Mouse (Mus musculus) right cerebral cortex, adult 2 months (tissue): ENCODE measurements at regions not wholly inside any gene's neighbourhood (a gene's known extent, or its start where the extent isn't known, plus 50 kb on each side); places are given as distances from the start of the nearest gene placed in this dataset.
"Not testable (repeated sequence)": the region's sequence is repeated elsewhere in the genome, so short reads cannot be mapped to it uniquely, and the experiment has no call there.

Experiments
- DNase-seq, 2 experiments: peaks; one replicate each; pipeline ENCODE4 v3.0.0; 2021 to 2022; ENCODE audit warnings: low spot score in 2 of 2

- no peak for DNase-seq
These were observed 149.1 kb upstream of the Rtl1 start for GRCm38 (mm10) chr12:109749256-109749655.

- peak; percentile 83 to 86 for DNase-seq
These were observed 149.6 kb upstream of the Rtl1 start for GRCm38 (mm10) chr12:109749711-109750243.

GRCm38 (mm10) chr12:109754986-109755385 is 154.9 kb upstream of the Rtl1 start:
- DNase-seq = no peak

DNA sequence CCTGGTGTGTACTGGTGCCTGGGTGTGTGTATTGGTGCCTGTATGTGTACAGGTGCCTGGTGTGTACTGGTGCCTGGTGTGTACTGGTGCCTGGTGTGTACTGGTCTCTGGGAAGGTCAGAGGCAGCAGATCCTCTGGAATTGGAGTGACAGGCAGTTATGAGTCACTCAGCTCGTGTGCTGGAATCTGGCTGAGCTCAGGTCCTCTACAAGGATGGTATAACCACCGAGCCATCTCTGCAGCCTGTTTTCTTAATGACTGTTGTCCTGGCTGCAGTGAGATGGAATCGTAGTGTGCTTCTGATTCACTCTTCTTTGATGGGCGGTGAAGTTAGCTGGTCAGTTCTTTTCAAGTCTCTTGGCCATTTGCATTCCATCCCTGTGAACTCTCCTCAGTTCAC is 164.2 kb upstream of the Rtl1 start:
- no peak for DNase-seq

DNA sequence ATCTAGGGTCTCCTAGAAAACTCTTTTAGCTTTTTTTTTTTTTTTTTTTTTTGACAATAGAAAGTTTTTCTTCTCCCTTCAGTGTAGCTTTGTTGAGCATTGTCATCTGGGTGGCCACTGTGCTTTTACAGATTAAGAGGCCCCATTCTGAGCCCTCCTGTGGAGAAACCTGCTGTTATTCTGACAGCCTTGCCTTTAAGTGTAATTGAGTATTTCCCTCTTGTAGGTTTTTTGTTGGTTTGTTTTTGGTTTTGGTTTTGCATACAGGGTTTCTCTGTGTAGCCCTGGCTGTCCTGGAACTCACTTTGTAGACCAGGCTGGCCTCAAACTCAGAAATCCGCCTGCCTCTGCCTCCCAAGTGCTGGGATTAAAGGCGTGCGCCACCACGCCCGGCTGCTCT is 166.5 kb upstream of the Rtl1 start:
- not testable (repeated sequence) for DNase-seq

- no peak for DNase-seq
These were observed 172.4 kb upstream of the Rtl1 start for GRCm38 (mm10) chr12:109772543-109772942.

DNA sequence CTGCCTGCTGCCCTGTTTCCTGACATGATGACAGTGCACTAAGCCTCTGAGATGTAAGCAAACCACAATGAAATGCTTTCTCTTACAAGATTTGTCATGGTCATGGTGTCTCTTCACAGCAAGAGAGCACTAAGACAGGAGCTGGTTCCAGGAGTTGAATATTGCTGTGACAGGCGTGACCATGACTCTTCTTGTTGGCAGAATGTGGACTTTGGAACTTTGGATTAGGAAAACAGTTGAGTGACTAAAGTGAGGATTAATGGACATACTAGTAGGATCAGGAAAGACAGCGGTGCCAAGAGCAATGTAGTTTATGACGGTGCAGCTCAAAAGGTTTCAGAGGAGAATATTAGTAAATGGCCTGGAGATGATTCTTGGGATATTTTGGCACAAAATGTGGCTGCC is 173.8 kb upstream of the Rtl1 start:
- DNase-seq = no peak

- DNase-seq = no peak
These were observed 198.7 kb upstream of the Rtl1 start for GRCm38 (mm10) chr12:109798846-109799245.

DNA sequence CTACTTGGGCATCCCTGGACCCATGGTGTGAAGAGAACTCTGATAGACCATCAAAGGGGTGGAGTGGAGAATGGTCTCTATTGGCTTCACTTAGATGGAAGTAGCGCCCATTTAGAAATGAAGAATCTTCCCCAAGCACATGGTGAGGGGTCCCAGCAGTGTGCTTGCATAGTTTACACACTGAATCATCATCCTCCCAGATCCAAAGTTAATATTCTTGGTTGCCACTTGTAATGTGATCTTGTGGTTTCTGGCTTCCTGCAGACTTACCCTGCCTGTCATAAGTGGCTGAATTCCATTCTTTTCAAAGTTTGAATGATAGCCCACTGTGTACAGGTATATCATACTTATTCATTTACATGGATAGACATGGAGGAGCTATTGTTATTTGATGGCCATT is 199.3 kb upstream of the Rtl1 start:
- no peak for DNase-seq

DNA sequence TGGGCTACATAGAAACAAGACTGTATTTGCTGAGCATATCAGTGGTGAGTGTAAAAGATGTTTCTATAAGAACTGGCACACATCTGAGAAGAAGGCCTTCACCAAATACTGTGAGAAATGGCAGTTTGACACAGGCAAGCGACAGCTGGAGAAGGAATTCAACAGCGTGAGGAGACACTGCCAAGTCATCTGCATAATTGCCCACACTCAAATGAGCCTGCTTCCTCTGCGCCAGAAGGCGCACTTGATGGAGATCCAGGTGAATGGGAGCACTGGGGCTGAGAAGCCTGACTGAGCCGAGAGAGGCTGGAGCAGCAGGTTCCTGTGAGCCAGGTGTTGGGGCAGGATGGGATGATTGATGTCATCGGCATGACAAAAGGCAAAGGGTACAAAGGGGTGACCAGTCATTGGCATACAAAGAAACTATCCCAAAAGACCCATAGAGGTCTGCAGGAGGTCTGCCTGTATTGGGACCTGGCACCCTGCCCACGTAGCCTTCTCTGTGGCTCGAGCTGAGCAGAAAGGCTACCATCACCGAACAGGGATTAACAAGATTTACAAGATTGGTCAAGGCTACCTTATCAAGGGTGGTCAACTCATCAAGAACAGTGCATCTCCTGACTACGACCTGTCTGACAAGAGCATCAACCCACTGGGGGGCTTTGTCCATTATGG is 227.2 kb upstream of the Rtl1 start:
- DNase-seq = peak in 1 of 2 experiments; percentile 13

GRCm38 (mm10) chr12:109830303-109831020 is 230.3 kb upstream of the Rtl1 start:
- no peak for DNase-seq

DNA sequence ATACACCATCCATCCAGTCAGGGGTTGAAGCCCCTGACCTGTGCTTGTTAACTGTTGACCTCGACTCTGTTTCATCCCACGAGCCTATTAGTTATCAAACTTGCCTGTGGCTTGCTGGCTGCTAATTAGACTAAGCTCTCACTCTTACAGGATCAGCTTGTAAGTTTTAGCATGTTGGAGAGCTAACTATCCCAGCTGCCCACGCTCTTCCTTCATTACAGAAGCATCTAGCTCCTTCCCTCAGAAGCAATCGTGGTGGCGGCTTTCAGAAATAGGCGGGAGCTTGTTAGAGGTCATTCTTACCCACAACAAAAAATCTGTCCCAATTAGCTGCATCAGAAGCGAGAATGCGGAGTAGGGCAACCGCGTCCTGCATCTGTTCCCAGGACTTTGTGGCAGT is 232.8 kb upstream of the Rtl1 start:
- peak; percentile 15 to 23 for DNase-seq

- no peak for DNase-seq
These were observed 236.4 kb upstream of the Rtl1 start for GRCm38 (mm10) chr12:109836521-109836920.

DNA sequence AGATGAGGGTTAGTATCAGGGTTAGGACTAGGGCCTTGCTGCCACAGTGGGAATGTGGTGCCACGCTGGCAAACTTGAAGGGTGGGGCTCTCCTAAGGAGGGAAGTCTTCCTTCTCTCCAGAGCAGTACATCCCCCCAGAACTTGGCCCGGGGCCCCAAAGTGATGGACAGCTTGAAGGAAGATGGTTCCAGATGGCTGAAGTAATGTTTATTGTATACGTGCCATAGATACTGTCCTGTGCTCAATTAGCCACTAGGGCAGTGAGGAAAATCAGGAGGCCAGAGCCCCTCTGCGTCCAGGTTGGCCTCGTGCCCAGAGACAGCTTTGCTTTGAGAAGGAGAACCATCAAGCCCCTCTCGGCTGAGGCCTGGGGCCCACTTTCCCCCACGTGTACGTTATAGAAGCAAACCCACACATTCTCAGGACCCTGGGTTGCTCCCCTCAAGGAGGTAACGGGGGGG is 239.0 kb upstream of the Rtl1 start:
- DNase-seq = no peak

- DNase-seq = no peak
These were observed 239.9 kb upstream of the Rtl1 start for GRCm38 (mm10) chr12:109839946-109840524.

DNA sequence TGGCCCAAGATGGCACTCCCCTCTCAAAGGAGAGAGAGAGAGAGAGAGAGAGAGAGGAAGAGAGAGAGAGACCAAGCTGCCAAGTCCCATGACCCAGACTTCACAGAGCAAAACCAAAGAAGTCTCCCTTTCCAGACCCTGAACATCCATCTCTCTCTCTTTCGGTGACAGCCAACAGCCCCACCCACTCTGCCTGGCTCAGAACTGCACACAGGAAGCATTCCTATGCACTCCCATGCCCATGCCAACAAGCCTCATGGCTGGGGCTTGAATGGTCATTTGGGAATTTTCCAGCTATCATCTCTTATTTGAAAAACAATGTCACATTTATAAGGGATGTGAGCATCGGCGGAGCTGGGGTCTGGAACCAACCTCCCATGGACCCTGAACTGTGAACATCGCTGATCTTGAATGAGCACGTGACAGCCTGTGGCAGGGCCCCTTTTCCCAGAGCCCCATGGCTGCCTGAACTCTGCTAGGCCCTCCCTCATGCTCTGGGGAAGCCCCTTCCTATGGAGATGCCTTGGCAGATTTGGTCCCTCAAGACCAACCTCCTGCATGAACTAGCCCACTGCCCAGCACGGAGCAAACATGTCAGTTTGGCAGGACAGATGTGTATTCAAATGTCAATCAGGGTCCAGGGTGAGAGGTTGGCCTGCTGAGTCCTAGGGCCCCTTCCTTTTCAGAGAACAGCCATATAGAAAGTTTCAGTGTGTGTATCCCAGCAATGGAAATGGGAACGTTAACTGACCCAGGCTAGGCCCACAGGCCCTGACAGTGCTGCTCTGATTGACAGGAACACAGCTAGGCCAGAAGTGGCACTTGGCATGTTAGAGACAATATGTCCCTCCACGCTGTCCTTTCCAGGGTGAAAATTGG is 244.8 kb upstream of the Rtl1 start:
- DNase-seq = no peak

DNA sequence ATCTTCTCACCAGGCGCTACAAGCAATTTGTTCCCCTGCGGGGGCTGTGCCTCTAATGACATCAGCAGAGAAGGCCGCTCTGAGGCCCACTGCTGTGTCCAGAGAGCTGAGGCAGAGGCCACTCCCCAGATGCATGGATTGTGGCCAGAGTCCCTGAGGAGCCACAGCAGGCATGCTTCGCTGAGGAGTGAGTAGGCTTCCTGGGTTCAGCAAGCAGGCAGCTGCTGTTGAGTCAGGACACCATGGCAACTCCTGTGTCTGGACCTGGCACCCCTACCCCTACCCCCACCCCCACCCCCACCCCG is 245.4 kb upstream of the Rtl1 start:
- DNase-seq = no peak

DNA sequence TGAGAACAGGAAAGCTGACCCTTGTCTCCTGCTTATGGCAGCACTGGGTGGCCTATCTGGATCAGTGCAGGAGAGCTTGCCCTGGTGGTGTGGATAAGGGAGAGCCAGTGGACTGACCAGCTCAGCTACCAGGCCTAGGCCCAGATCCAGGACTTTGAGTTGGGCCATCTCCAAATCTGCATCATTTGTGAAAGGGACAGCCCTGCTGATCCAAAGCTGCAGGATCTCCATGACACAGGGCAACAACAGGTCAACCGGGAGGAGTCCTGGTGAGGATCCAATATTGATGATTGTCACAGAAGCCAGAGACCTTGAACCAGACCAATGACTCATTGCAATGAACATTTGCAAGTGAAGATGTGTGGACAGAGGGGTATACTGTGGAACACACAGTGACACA is 256.2 kb upstream of the Rtl1 start:
- no peak for DNase-seq

DNA sequence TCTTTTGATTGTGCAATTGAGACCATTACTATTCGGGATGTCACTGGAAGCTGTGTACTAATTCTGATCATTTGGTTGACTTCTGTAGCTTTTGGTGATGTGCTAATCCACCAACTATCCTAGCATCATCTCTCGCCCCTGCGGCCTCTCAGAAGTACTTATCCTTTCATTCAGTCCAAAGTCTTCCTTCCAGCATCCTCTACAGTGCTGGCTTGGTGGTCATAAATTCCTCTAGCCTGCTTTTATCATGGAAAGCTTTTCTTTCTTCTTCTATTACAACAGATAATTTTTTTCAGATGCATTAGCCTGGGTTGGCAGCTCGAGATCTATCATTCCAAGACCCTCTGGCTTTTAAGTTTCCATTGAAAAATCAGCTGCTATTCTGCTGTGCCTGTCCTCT is 257.6 kb upstream of the Rtl1 start:
- no peak for DNase-seq

DNA sequence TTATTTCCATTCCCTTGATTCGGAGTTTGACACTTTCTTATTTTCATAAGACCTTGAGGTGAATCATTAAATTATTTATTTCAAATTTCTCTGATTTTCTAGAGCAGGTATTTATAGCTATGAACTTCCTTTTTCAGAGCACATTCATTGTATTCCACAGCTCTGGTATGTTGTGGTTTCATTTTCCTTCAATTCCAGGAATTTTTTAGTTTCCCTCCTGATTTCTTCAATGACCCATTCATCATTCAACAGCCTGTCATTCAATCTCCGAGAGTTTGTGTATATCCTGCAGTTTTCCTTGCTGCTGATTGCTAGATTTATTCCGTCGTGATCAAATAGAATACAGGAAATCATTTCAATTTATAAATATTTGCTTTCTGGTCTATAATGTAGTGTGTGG is 264.7 kb upstream of the Rtl1 start:
- no peak for DNase-seq

DNA sequence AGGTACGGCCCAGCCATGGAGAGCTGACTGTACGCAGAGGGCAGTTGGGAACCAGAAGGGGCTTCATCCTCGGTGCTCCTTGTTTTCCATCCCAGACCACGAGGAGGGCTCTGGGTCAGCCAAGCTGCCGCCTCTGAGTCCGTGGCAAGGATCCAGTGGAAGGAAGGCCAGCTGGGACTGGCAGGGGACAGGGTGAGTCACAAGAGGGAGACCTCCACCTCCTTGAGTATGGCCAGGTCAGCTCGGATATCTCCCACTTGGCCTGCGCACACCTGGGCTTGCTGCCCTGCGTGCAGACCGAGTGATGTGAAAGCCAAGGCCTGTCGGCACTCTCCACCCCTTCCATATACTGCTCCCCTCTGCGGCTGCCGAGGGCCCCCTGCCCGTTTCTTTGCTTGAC is 270.9 kb upstream of the Rtl1 start:
- no peak for DNase-seq

DNA sequence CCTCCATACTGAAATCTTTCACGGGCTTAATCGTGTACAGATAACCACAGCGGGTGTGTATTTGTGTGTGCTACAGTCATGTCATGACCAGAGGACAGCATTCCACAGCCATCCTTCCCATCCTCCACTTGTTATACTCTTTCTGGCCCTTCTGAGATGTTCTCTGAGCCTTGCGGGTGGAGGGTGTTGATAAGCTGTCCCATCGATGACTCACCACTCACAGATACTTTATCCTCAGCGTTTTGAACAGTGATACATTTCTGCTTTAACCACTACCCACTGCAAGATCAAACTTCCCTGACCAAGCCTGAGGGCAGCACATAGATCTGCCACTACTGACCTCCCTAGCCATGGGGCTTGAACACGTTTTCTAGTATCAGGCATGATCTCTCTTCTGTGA is 274.3 kb upstream of the Rtl1 start:
- no peak for DNase-seq
